Mouse (Mus musculus) forebrain, embryonic 13.5 days (tissue): ENCODE data around the gene Mn1. TPM values are rescaled to one million over a fixed set of nuclear protein-coding genes. Genes with fewer than 3 reads are reported as not detected.
A peak's percentile ranks its signal among the peaks of the same experiment; 100 is the strongest.

Experiments used
- ATAC-seq: fragments of 200-750 bp; cut with Nextera tagmentation; 2 replicates; pipeline ENCODE4 v1.8.0; 2017
- H3K27ac ChIP-seq: fragments of 300-500 bp; sonication (generic); 2 replicates; pipeline ENCODE4 v1.5.1; 2015; ENCODE audit warnings: inconsistent platforms, mild to moderate bottlenecking, moderate library complexity
- H3K27me3 ChIP-seq: fragments of 300-500 bp; sonication (generic); 2 replicates; pipeline ENCODE4 v1.6.1; 2015; ENCODE audit warnings: mild to moderate bottlenecking, inconsistent platforms
- H3K36me3 ChIP-seq: fragments of 300-500 bp; sonication (generic); 2 replicates; pipeline ENCODE4 v1.6.1; 2015; ENCODE audit warnings: mild to moderate bottlenecking, inconsistent platforms; ENCODE audit not compliant: poor library complexity, severe bottlenecking
- H3K4me1 ChIP-seq: fragments of 300-500 bp; sonication (generic); 2 replicates; pipeline ENCODE4 v1.6.1; 2015; ENCODE audit warnings: inconsistent platforms
- H3K4me2 ChIP-seq: fragments of 300-500 bp; sonication (generic); 2 replicates; pipeline ENCODE4 v1.6.1; 2015; ENCODE audit warnings: inconsistent platforms, mild to moderate bottlenecking, moderate library complexity
- H3K4me3 ChIP-seq: fragments of 300-500 bp; sonication (generic); 2 replicates; pipeline ENCODE4 v1.5.1; 2015; ENCODE audit warnings: mild to moderate bottlenecking, inconsistent platforms
- H3K9ac ChIP-seq: fragments of 300-500 bp; sonication (generic); 2 replicates; pipeline ENCODE4 v1.6.1; 2015; ENCODE audit warnings: mild to moderate bottlenecking, inconsistent platforms
- H3K9me3 ChIP-seq: fragments of 300-500 bp; sonication (generic); replicated peaks from 2 replicates; pipeline ENCODE4 v1.6.1; 2016; ENCODE audit warnings: inconsistent platforms
- WGBS: fragments of 180-500 bp; shearing (Covaris S2); methylation state at CpG from one replicate; pipeline ENCODE4 v1.1.7; 2015; 5-methylcytosine and 5-hydroxymethylcytosine counted together
- polyA plus RNA-seq: library from polyadenylated mRNA; unstranded; fragments of >200 nt; fragmentation: Nextera tagmentation; extraction: Ambion mirVana; gene quantifications from 2 replicates; pipeline ENCODE4 v1.2.1, GENCODE M21; 2015

The Mn1 gene
- polyA plus RNA-seq, 1 experiment from 2014 or later: 89.3 TPM

GRCm38 (mm10) chr5:111438336-111438735 lies 21.2 kb downstream of the Mn1 start:
- H3K4me3 ChIP-seq: no peak overlapping the region
- peak overlapping the region; percentile 36; the same call in 1 of the 2 replicates for H3K27ac ChIP-seq
- H3K9me3 ChIP-seq: no peaks in the 10 kb centered on the region
- peaks cover 71% of the 10 kb centered on the region for H3K4me1 ChIP-seq
- no peak overlapping the region for H3K4me2 ChIP-seq
- no peaks in the 10 kb centered on the region for H3K27me3 ChIP-seq
- WGBS: 69% methylated on average over 3 of the region's 3 CpGs
- no peak overlapping the region for H3K9ac ChIP-seq
- no peak for ATAC-seq
- peaks cover 82% of the 10 kb centered on the region for H3K36me3 ChIP-seq

DNA sequence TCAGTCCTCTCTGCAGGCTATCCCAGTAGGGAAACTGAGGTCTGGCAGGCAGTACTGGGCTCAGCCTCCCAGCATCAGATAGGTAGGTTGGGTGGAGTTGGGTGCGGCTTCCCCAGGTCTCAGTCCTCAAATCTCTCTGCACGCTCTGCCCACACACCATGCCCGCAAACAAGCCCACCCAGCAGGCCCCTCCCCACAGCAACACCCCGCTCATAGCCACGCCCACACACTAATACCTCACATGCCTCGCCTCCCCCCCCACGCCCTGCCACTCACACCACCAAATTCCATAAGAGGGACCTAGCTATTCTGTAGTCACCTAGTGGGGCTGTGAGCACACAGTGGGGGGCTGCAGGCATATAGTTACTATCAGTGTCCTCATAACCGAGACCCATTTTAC lies 21.7 kb downstream of the Mn1 start:
- H3K27ac ChIP-seq: no peak overlapping the region

GRCm38 (mm10) chr5:111440264-111440663 lies 23.1 kb downstream of the Mn1 start:
- H3K27ac ChIP-seq: no peak overlapping the region
- no peak overlapping the region for H3K9ac ChIP-seq
- peaks cover 91% of the 10 kb centered on the region for H3K36me3 ChIP-seq
- 93% methylated on average over 4 of the region's 4 CpGs for WGBS
- peaks cover 67% of the 10 kb centered on the region for H3K4me1 ChIP-seq
- H3K9me3 ChIP-seq: no peaks in the 10 kb centered on the region
- H3K4me2 ChIP-seq: no peak overlapping the region
- ATAC-seq: no peak
- H3K4me3 ChIP-seq: no peak overlapping the region
- H3K27me3 ChIP-seq: no peaks in the 10 kb centered on the region

More for the DNA sequence above, 21.7 kb downstream of the Mn1 start:
- H3K27me3 ChIP-seq: no peaks in the 10 kb centered on the region
- no peak overlapping the region for H3K4me3 ChIP-seq
- ATAC-seq: no peak
- no peaks in the 10 kb centered on the region for H3K9me3 ChIP-seq
- H3K4me2 ChIP-seq: no peak overlapping the region
- H3K4me1 ChIP-seq: peaks cover 67% of the 10 kb centered on the region
- 85% methylated on average over 8 of the region's 8 CpGs for WGBS
- peaks cover 85% of the 10 kb centered on the region for H3K36me3 ChIP-seq
- H3K9ac ChIP-seq: no peak overlapping the region

DNA sequence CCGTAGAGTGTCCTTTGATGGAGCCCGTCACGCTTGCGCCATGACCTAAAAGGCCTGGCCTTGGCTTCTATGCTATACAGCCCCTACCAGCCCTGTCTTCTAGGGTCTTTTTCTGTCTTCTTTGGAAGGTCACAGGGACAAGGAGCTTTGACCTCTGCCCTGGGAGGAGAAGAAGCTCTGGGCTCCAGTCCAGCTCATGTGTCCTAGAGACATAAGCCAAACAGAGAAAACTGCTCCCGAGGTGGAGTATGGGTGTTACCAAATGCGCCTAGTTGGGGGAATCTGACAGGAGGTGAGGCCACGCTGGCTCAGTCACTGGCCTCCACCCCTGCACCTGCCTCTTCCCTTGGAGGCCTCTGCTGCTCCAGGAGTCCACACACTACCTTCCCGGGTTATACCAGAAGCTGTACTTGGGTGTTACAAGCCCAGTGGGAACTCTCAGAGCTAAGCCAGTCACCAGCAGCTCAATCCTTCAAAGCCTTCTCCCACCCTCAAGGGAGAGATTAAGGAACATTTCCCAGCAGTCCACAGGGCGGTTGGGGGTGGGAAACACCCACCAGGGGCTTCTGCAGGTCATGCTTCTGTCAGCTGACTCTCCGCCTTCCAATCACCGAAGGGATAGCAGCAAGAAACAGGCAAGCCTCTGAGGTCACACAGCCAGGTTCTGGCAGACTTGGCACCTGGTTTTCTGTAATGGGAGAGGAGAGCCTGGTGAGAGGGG lies 25.1 kb downstream of the Mn1 start:
- Histone ChIP-seq H3K36me3 (peaks cover 84% of the 10 kb centered on the region), H3K4me2 (no peak overlapping the region), H3K27ac (0 out of 2 replicates have a peak overlapping the region, but pooled peaks have one; percentile 32), H3K27me3 (no peaks in the 10 kb centered on the region), H3K4me3 (no peak overlapping the region), H3K4me1 (peaks cover 66% of the 10 kb centered on the region), H3K9me3 (no peaks in the 10 kb centered on the region), H3K9ac (no peak overlapping the region)
- WGBS: 76% methylated on average over 11 of the region's 11 CpGs
- no peak for ATAC-seq

GRCm38 (mm10) chr5:111443636-111444035 lies 26.5 kb downstream of the Mn1 start:
- H3K4me1 ChIP-seq: peaks cover 60% of the 10 kb centered on the region
- ATAC-seq: no peak
- 85% methylated on average over 3 of the region's 3 CpGs for WGBS

DNA sequence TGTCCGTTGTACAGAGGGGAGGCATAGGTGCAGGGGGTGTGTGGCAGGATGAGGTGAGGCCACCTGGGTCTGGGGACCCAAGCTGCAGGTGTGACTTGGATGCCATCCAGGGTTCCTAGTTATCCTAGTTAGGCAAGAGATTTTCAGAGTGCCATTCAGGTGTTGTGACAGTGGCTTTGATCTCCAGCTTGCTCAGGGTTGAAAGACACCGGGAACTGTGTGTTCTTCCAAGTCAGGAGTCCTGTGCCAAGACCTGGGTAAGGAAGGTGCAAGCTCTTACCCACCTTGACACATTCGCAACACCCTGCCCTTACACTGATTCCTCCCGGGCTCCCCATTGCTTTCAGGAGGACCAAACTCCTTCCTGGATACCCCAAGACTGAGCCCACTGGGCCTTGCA lies 27.2 kb downstream of the Mn1 start:
- Histone ChIP-seq H3K27ac (peak overlapping the region; percentile 37; the same call in 1 of the 2 replicates), H3K4me2 (no peak overlapping the region), H3K4me3 (no peak overlapping the region), H3K27me3 (no peaks in the 10 kb centered on the region), H3K9ac (no peak overlapping the region), H3K4me1 (peaks cover 65% of the 10 kb centered on the region), H3K36me3 (peaks cover 80% of the 10 kb centered on the region), H3K9me3 (no peaks in the 10 kb centered on the region)
- 75% methylated on average over 4 of the region's 4 CpGs for WGBS
- no peak for ATAC-seq

More at GRCm38 (mm10) chr5:111443636-111444035, 26.5 kb downstream of the Mn1 start:
- no peak overlapping the region for H3K27ac ChIP-seq
- H3K27me3 ChIP-seq: no peaks in the 10 kb centered on the region
- H3K9me3 ChIP-seq: no peaks in the 10 kb centered on the region
- H3K4me3 ChIP-seq: no peak overlapping the region
- H3K36me3 ChIP-seq: peaks cover 80% of the 10 kb centered on the region
- no peak overlapping the region for H3K9ac ChIP-seq
- no peak overlapping the region for H3K4me2 ChIP-seq

GRCm38 (mm10) chr5:111446652-111447051 lies 29.5 kb downstream of the Mn1 start:
- Histone ChIP-seq H3K27ac (peak overlapping the region; percentile 62), H3K9me3 (no peaks in the 10 kb centered on the region), H3K4me2 (peak overlapping the region; percentile 17; the same call in 1 of the 2 replicates), H3K27me3 (no peaks in the 10 kb centered on the region), H3K9ac (peak overlapping the region; percentile 47; the same call in 1 of the 2 replicates), H3K4me3 (no peak overlapping the region), H3K36me3 (peaks cover 78% of the 10 kb centered on the region), H3K4me1 (peaks cover 72% of the 10 kb centered on the region)
- WGBS: 10% methylated on average over 7 of the region's 7 CpGs
- ATAC-seq: no peak

DNA sequence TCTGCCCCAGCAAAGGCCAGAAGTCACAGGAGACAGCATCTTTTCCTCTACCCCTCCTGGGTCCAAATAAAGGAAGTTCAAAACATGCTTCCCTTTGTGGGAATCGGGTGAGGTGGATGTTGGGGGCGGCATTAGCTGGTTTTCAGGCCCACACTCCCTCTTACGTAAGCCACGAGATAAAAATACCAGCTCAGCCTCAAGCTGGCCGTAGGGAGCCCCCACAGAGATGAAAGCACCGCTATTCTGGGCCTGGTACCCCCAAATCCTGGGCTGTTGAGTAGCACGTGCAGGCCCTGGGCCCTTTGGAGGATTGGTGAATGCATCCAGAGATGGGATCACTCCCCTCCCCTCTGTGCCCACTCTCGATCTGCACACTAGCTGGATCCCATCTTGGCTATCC lies 32.5 kb downstream of the Mn1 start:
- Histone ChIP-seq H3K4me3 (no peak overlapping the region), H3K36me3 (peaks cover 80% of the 10 kb centered on the region), H3K4me1 (peaks cover 47% of the 10 kb centered on the region), H3K9me3 (no peaks in the 10 kb centered on the region), H3K27ac (peak overlapping the region; percentile 66), H3K4me2 (no peak overlapping the region), H3K27me3 (no peaks in the 10 kb centered on the region), H3K9ac (0 out of 2 replicates have a peak overlapping the region, but pooled peaks have one; percentile 24)
- 57% methylated on average over 8 of the region's 8 CpGs for WGBS
- no peak for ATAC-seq

GRCm38 (mm10) chr5:111454240-111454639 lies 37.1 kb downstream of the Mn1 start:
- ATAC-seq: no peak
- Histone ChIP-seq H3K4me3 (no peak overlapping the region), H3K9ac (no peak overlapping the region), H3K36me3 (peaks cover 93% of the 10 kb centered on the region), H3K9me3 (no peaks in the 10 kb centered on the region), H3K4me1 (peaks cover 9% of the 10 kb centered on the region), H3K27me3 (no peaks in the 10 kb centered on the region), H3K27ac (no peak overlapping the region), H3K4me2 (no peak overlapping the region)
- 88% methylated on average over 5 of the region's 5 CpGs for WGBS

DNA sequence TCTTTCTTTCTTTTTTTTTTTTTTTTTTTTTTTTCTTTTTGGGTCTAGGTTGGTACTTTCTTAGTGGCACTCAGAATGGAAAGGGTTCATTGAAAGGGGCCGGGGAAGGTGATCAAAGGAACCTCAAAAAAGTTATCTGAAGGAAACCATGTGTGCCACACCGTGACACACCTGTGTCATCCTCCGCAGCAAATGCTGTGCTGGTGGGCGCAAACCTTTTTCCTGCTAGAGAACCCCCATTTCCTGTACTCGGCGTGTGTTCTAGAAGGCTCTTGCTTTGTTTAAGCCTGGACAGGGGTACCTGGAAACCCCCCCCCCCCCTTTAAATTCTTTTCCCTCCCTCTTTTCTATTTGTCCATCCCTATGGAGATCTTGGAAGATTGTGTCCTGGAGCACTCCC lies 37.7 kb downstream of the Mn1 start:
- no peaks in the 10 kb centered on the region for H3K27me3 ChIP-seq
- peaks cover 6% of the 10 kb centered on the region for H3K4me1 ChIP-seq
- no peak overlapping the region for H3K9ac ChIP-seq
- WGBS: 92% methylated on average over 6 of the region's 6 CpGs
- no peaks in the 10 kb centered on the region for H3K9me3 ChIP-seq
- H3K4me2 ChIP-seq: no peak overlapping the region
- ATAC-seq: no peak
- H3K27ac ChIP-seq: no peak overlapping the region
- no peak overlapping the region for H3K4me3 ChIP-seq
- H3K36me3 ChIP-seq: peaks cover 87% of the 10 kb centered on the region

- H3K27ac ChIP-seq: peak overlapping the region; percentile 25; the same call in 1 of the 2 replicates
- no peak overlapping the region for H3K4me3 ChIP-seq
- WGBS: 92% methylated on average over 6 of the region's 6 CpGs
- no peak overlapping the region for H3K4me2 ChIP-seq
- peaks cover 7% of the 10 kb centered on the region; the same call in 1 of the 2 replicates for H3K4me1 ChIP-seq
- ATAC-seq: peak; percentile 34
- peaks cover 56% of the 10 kb centered on the region for H3K36me3 ChIP-seq
- no peaks in the 10 kb centered on the region for H3K27me3 ChIP-seq
- H3K9ac ChIP-seq: no peak overlapping the region
- H3K9me3 ChIP-seq: no peaks in the 10 kb centered on the region
These were observed 41.5 kb downstream of the Mn1 start for GRCm38 (mm10) chr5:111458675-111459074.

DNA sequence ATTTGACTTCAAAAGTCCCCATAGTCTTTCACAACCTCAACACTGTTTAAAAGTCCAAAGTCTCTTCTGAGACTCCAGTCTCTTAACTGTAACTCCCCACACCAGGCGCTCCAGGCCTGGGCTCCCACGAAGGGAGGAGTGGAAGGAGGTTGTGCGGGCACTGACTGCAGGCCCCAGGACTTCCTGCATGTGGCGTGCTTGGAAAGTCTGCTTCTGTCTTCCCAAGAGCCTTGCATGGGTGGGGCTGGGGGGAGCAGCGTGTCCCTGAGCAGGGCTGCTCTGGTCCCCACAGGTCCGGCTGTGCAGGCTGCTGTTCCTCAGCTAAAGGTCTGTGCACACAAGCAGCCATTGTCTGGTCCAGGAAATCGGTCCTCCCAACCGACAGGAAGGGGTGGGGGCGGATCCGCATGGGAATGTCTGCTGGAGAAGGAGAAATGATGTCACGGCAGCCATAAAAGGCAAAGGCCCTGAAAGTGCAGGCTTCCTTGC lies 48.7 kb downstream of the Mn1 start:
- Histone ChIP-seq H3K4me3 (no peak overlapping the region), H3K27ac (no peak overlapping the region), H3K4me1 (0 out of 2 replicates have a peak, but pooled peaks cover 1% of the 10 kb centered on the region), H3K4me2 (no peak overlapping the region), H3K9ac (no peak overlapping the region), H3K9me3 (peaks cover 7% of the 10 kb centered on the region; the same call in 1 of the 2 replicates), H3K27me3 (no peaks in the 10 kb centered on the region), H3K36me3 (no peaks in the 10 kb centered on the region)
- ATAC-seq: 0 out of 2 replicates have a peak, but pooled peaks have one; percentile 21
- 58% methylated on average over 11 of the region's 11 CpGs for WGBS
